Mouse (Mus musculus) liver (tissue): ENCODE measurements around the gene Gm13090.
A peak's percentile ranks its signal among the peaks of the same experiment; 100 is the strongest.

Source experiments
- DNase-seq: peaks from one replicate; pipeline ENCODE4 v3.0.0-alpha.2; 2020; ENCODE audit warnings: mixed read lengths

Gm13090 gene

DNA sequence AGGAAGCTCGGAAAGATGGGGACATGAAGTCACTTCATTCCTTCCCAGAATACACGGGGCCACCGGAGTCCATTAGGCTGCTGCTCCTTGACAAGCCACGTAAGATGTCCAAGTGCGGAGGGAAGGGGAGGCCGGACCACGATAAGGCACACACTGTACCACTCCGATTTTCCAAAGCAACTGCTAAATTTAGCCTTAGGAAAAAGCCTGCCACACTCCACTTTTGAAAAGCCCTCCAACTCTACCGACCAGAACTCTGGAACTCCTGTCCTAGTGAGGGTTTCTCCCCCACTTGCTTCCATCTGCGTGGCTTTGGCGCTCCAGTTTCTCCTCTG, 7.7 kb downstream of the Gm13090 start:
- DNase-seq: no peak

DNA sequence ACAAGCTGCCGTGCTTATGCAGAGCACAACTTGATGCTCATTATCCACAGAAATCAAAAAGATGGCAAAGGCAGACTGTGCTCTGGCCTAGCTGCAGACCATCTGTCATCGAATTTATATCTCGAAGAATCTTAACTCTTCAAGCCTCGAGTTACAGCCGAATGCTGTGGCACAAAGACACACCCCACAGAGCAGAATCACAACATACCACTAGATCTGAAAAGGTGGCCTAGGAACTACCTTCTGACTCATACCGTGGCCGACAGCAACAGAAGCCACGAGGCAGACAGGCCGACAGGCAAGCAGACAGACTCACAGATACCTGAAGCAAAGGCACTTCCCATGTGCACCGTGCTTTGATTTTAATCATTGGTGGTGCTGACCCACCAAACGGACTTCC, 14.3 kb downstream of the Gm13090 start:
- no peak for DNase-seq

DNA sequence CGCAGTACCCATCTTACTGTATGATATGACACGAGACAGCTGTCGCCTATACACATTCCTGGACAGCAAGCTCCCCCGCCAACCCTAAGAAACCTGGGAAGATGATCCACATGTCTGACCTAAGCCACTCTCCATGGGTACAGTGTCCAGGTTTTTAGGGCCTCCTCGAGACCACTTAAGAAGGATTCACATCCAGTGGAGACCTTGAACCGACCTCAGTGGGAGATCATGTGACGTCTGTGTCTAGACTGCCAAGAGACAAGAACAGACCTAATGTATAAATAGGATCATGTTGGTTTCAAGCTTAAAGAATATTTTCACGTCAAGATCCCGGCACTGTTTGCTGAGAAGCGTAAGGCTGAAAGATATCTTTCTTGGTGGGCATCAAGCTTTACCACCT, 14.8 kb downstream of the Gm13090 start:
- no peak for DNase-seq

DNA sequence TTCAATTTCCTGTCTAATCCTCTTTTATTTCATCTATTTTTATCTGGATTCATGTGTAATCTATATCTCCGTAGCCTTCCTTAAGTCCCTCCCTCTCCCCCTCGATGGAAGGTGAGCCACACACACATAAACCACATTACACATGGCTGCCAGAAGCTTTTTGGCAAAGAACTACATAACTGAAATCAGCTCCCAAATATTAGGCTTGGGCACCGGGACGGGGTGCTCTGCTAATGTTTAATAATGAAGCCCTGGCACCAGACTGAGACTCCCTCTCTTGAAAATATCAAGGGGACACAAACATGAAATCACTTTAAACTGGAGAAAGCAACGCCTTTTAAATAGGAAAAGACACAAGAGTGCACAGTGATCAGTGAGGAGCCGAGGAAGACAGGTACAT, 16.5 kb downstream of the Gm13090 start:
- DNase-seq: no peak

DNA sequence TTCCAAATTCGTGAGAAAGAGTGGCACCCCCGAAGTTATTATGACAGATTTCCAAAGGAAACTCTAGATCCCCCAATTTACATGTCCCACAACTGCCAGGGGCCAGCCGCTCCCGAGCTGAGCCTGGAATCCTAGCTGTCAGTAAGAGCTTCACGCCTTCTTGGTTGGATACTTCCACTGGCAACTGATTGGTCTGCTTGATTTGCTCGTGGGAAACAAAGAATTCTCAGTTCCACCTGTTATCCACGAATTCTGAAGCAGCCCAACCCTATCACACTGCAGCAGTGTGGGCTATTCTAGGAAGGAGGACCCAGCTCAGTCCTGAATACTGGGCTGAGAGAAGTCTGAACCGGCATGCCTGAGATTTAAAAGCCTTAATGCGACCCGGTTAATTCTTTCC, 17.1 kb downstream of the Gm13090 start:
- DNase-seq: no peak

DNA sequence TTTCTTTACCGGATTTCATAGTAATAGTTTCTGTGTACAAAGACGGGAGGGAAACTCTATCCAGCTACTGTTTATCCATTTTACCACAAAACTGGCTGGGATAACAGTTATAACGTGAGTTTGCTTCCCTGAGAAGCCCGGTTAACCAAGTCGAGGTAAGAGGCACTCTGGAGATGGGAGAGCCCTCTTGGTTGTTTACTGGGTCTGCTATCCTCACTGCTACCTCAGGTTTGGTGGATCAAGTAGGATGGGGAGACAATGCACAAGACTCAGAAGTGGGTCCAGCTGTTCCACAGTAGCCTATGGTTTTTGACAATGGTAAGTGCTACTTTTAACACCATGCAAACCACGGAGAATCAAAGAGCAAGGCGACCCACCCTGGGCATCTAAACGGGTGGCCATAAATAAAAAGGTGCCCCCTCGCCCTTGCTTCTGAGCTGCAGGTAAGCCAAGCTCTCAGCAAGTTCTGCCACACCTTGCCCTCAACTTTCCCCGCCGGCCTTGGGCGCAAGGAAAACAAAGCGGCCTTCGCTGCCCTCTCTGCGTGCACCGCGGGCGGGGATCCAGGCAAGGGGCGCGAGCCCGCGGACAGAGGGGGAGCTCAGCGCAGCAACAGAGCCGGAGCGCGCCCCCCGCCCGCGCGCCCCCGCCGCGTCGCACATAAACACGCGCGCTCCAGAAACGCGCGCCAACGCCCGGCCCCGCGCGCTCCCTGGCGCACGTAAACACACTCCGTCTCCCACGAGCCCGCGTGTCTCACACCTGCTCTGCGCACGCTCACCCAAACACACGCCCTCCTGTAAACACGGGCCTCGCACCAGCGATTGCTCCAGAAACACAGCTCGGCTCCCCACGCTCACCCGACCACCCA, 18.0 kb downstream of the Gm13090 start:
- no peak for DNase-seq

DNA sequence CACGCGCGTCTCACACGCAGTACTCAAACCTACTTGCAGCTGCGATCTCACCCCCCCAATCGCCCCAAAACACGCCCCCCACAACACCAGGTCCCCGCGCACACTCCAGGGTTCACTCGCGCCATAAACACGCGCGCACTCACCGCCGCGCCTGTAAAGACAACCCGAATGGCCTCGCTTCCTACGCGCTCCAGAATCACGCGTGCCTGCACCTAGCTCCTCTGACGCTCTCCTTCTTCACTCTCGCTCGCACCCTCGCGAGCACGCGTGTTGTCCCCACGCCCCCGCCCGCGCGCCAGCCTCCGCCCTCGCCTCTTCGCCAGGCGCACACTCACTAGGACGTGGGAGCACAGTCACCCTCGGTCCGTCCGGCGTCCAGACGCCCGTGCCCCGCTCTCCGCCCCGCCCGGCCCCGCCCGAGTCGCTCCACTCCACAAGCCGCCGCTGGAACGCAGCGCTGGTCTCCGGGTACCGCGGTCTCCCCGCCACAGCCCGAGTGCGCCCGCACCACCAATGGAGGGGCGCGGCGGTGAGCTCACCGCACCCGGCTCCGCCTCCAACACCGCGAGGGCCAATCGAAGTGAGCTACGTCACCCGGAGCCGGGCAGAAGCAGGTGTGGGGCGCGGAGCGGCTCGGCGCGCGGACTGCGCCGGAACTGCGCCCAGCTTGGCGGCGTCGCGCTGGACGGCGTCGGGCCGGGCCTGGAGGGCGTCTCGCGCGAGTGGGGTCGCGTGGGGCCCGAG, 18.8 kb downstream of the Gm13090 start:
- peak; percentile 78 for DNase-seq

DNA sequence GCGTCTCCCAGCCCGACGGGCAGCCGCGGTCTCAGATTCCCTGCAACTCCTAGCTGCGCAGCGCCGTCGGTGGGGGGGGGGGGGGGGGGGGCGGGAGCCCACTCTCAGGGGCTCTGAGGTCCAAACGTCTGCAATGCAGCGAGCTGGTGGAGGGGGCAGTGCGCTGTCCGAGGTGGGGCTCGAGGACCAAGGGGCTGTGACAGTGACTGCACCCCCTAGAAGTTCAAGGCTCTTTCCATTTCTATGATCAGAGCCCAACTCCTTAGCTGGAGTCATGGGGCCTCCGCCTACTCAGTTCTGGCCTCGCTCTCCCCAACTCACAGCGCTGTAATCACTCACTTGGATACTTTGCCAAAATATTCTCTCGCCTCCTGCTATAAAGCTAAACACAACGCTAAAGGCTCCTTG, 19.5 kb downstream of the Gm13090 start:
- DNase-seq: no peak

DNA sequence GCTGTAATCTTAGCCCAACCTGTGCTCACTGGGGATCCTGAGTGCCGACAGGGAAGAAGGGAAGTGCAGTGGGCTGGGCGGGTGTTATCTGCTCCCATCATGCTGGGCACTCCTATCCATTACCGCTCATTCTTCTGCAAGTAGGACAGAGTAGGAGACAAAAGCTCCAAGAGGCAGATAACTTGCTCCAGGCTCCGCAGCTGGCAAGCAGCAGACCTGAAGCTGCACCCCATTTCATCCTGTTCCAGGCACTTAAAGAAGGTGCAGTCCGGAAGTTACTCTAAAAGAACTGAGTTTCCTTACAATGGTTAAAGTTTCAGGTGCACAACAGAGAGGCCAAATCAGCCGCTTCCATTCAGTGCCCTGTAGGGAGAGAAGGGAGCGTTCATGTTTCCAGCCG, 21.9 kb downstream of the Gm13090 start:
- DNase-seq: no peak

DNA sequence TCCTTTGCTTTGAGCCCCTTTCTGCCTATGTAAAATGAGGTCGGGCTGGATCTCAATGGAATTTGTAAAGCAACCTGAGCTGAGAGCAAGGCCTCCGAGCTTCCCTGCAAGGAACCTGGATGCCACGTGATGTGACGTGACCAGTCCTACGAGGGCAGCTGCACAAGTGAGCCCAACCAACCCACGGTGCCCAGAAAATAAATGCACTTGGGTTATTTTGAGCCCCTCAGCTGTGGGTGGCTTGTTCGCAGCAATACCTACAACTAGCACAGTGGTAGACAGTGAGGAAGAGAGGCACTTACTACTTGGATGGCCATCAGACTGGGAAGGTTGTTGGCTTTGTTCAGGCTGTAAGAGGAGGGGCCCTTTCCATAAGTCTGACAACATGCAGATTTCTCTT, 25.2 kb downstream of the Gm13090 start:
- no peak for DNase-seq

DNA sequence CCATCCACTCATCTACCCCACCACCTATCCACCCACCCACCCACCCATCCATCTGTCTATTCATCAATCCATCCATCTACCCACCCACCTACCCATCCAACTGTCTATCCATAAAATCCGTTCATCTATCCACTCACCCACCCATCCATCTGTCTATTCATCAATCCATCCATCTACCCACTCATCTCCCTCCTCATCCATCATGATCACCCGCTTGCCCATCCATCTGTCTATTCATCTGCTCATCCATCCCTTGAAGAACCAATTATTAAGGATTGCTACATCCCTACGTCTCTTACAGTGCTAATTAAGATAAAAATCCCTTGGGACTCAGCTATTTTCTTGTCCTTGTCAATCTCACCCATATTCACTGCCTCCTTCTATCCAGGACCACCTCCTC, 29.5 kb downstream of the Gm13090 start:
- no peak for DNase-seq

DNA sequence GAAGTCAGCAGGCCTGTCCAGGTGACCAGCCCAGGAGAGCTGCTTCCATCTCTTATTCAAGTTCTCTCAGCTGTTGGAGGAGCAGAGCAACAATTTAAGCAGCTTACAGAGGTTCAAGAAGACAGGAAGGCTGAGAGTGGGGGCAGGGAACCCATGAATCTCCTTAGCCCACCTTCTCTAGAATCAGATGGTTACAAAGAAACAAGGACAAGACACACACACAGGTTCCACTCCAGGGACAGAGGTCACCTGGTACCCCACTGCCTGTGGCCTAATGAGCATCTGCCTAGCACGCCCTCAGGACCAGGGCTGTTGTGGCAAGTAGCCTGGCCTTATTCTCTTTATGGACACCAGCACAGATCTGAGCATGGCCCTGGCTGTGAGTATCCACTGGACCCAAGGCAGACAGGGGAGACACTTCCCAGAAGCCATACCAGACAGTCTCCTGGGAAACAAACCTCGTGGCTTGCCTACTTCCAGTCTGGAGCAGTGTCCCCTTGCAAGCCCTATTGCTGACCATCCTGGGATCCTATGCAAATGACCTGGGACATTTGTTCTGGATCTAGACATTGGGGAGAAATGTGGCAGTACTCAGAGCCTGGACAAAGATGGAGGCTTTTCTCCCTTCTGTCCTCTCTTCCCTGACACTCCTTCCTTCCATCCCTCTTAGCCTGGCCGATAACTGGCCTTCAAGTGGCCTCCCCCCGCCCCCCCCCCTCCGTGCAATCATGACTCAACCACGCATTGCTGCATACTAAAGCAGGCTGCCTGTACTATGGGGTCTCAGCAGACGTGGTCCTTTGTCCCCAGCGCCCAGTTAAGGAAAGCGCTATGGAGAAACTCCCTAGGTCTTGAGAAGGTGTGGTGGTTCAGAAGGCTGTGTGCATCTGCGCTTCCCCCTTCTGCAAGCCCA, 38.5 kb downstream of the Gm13090 start:
- DNase-seq: no peak

DNA sequence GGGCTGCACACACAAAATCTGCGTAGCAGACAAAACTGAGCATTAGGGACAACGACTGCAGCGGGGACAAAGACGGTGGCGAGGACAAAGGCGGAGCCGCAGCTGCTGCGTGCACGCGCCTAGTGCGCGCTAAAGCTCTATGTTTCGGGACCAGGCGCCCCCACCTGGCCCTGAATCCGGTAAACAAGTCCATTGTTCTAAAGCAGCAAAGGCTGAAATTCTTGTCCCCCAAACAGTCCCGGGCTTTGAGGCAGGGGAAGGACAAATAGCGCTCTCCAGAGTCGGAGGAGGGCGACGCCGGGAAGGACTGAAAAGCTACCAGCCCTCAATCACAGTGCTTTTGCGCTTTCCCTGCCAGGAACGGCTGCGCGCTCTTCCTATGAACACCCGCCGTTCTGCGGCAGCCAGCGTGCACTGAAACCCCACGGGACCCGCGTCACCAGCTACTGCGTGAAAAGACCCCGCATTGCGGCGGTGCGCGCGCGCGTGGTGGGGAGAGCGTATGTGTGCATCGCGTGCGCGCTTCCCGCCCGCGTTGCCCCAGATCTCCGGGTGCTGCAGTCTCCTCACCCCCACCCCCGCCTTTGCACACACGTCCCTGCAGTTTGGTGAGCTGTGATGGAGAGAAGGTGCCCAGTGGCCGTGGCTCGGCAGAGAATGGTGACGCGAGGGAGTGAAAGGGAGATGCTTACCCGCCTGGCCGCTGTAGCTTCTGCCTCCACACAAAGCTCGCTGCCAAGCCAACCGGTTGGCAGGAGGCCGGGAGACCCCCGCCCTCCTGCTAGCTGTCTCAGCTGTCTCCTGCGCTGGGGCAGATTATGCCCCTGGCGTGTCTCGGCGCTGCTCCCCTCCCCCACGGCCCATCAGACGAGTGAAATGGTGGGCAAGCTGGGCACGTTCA, 39.5 kb downstream of the Gm13090 start:
- peak; percentile 46 for DNase-seq

DNA sequence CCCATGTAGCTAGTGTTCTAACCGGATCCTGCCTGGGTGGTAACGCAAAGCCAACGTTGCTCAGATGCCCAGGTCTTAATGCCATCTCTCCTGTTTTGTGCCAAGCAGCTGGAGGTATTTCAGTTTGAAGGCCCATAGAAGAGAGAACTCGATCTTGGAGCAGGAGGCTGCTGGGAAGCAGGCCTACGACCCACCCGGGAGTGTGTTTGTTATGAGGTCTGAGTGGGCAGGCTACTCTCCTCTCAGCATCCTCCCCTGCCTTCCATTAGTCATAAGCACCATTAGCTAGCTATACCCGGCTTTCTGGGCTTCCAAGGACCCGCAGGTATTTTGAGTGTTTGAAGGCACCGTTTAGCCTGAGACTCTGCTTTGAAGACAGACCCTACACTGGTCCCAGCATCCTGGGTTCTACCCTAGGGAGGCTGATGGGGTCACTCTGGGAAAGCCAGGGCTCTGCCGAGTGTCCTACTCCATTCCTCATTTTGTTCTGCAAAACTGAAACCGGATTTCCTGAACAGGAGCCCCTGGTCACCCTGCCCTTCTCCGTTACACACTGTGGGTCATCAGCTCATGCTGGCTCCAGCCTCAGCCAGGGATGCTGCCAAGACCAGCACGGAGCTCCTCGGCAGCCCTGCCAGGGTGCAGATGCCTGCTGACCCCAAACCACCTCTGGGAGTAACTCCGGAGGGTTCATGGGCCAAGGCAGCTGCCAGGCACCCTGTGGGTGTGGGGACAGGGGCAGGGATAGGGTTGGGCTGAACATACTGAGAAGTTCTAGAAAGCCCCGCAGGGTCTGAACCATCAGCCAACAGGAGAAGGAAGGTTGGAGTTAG, 40.6 kb downstream of the Gm13090 start:
- DNase-seq: no peak

DNA sequence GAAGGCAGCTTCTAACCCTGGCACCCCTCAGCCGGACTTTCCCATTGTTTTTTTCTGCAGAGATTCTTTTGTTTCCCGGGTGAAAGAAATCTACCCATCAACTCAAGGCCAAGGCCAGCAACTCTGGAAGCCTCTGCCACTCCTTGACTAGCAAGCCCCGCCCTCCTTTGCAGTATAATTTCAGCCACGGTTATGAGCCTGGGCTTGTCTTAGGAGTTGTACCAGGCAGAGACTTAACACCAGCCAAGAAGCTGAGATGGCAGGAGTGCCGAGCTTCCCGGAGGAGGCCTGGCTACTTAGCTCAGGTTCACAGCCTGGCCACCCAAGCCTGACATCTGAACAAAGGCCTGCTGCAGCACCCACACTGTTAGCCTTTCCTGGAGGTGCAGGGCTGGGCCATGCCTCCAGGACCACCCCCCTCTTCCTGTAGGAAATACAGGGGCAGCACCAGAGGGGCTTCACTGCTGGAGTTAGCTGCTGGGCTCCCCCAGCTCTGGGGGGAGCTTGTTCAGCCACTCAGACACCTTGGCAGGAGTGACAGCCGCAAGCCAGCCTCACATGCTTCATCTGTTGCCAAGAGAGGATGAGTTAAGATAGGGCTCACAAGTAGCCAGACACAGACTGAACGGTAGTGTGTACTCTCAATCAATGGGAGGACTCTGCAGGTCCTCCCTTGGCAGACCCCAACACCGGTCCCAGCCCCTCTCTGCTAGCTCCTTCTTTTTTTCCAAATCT, 41.6 kb downstream of the Gm13090 start:
- DNase-seq: no peak

DNA sequence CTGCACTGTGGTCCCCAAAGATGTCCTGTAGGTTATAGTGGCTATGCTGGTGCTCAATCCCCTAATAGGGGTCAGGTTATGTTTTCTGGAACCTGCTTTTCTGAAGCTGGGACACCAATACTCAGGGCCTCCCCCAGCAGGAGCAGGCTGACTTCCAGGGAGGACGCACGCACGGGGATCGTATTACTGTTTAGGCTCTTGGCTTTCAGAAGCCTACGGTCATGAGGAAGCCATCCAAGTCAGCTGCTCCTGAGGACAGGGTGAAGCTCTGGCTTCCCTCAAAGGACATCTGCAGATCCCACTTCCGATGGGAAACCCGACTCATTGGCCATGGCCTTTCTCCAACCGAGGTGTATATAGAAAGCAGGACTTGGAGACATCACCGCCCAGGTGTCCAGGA, 43.1 kb downstream of the Gm13090 start:
- no peak for DNase-seq

DNA sequence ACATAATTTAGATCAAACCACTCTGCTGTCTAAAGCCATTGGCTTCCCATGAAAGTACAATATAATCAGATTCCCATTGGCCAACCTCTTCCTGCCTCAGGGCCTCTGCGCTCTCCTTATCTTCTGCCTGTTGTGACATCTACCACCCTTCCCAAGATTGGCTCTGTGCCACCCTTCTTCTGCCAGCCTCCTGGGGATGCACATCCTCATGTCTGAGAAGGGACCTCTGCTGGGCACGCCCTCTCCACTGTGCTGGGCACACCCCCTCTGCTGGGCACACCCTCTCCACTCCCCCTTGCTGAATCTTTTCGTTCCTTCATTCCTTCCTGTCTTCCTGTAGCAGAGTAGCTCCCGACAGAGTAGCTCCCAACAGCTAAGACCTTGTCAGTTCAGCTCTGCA, 44.4 kb downstream of the Gm13090 start:
- DNase-seq: no peak

DNA sequence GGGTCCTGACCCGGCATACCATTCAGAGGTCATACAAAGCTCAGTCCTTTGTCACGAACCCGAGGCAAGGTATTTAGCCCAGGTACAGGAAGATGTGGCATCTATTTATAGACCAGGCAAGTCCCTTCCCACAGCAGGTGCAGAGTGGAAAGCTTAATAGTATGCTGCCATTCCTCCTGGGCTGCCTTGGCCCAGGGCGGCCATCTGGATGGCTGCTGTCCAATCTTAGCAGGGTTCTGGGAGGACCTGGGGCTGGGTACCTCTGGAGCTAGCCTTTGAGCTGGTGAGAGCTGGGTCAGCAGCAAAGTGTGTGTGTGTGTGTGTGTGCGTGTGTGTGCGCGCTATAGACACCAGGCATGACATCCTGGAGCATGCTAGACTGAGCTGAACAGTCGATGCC, 46.1 kb downstream of the Gm13090 start:
- no peak for DNase-seq

DNA sequence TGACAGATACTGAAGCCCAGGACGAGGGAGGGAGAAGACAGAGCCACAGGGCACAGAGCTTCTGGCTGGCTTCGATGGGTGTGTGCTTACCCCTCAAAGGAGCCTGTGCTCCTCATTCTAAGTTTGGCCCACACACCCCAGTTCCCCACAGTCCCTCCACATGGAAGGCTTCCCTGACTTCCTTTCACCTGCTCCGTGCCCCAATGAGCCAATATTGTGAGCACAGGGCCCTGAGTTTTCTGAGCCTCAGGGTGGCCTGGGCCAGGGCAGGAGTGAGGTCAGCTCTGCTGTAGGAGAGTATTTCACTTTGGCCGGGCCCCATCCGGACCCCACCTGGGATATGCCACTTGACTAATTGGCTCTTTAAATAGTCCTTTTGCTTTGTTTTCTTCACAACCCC, 48.3 kb downstream of the Gm13090 start:
- DNase-seq: no peak

DNA sequence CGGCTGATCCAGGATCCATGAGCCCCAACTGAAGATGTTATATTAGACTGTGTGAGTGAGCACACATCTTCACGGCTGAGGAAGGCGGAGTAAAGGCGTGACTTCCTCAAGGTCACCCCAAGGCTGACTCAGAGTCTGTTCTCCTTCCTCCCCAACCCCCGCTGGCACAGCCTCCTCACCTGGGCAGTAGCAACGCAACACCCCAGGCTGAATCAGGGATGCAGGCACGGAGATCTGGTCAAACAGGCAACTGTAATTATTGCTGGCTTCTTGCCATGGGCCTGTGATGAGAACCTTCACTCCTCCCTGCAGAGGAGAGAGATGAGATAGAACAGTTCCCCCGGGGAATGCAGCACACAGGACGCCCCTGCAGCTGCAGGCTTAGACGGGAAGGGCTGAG, 48.8 kb downstream of the Gm13090 start:
- no peak for DNase-seq

DNA sequence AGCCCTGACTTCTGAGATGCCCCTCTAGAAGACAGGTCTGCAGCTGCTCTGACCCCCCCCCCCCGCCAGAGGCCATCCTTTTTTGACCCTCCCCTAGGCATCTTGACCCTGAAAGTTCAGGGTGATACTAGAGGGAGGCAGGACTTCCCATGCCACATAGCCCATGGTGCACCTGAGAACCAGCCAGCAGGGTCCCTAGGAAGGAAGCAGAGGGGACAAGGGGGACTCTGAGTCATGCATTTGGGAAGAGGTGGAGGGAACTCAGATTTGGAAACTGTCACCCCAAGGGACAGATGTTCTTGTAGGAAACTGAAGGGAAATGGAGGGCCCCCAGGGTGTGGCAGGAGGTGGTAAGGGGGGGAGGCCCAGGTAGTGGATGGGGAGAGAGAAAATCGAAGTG, 49.2 kb downstream of the Gm13090 start:
- no peak for DNase-seq
